Mouse (Mus musculus): ENCODE results near the gene Ddx23. TPM values are rescaled to one million over a fixed set of nuclear protein-coding genes. Genes with fewer than 3 reads are reported as not detected.

Gene Ddx23
- total and polyA plus RNA-seq, 2 experiments from 2014 or later = 12.9 to 25.1 TPM

GRCm38 (mm10) chr15:98674284-98674993, 11.7 kb upstream of the Ddx23 start:
- Histone ChIP-seq H3K9me3 (replicated peaks; ENCODE audit: control insufficient read depth, low read length) (no peaks in the 10 kb centered on the region), H3K9ac (replicated peaks; ENCODE audit: low read depth, low read length) (no peak overlapping the region), H3K4me3 (ENCODE audit: low read depth, low read length) (no peak overlapping the region), H3K27me3 (ENCODE audit: control insufficient read depth, insufficient read depth, low read length) (peaks cover 24% of the 10 kb centered on the region), H3K36me3 (replicated peaks; ENCODE audit: control insufficient read depth, insufficient read depth, low read length) (no peaks in the 10 kb centered on the region), H3K4me1 (ENCODE audit: control insufficient read depth, insufficient read depth) (peaks cover 27% of the 10 kb centered on the region), H3K4me2 (ENCODE audit: low read depth, low read length) (no peak overlapping the region), H3K27ac (ENCODE audit: low read depth) (no peak overlapping the region)
- no peak for DNase-seq (ENCODE audit: low spot score)
- 47% methylated on average over 7 of the region's 7 CpGs for WGBS
- TF ChIP-seq CTCF (IDR thresholded peaks at IDR 0.05; ENCODE audit: low read depth) (no peak), EP300 (IDR thresholded peaks at IDR 0.05; ENCODE audit: low read depth) (no peak)
- ATAC-seq (ENCODE audit: insufficient read depth, low read depth) = no peak

- Histone ChIP-seq H3K27ac (ENCODE audit: low read depth) (no peak overlapping the region), H3K4me1 (ENCODE audit: control insufficient read depth, insufficient read depth) (peaks cover 27% of the 10 kb centered on the region), H3K27me3 (ENCODE audit: control insufficient read depth, insufficient read depth, low read length) (peaks cover 24% of the 10 kb centered on the region), H3K4me2 (ENCODE audit: low read depth, low read length) (no peak overlapping the region), H3K36me3 (replicated peaks; ENCODE audit: control insufficient read depth, insufficient read depth, low read length) (no peaks in the 10 kb centered on the region), H3K9me3 (replicated peaks; ENCODE audit: control insufficient read depth, low read length) (no peaks in the 10 kb centered on the region), H3K4me3 (ENCODE audit: low read depth, low read length) (no peak overlapping the region), H3K9ac (replicated peaks; ENCODE audit: low read depth, low read length) (no peak overlapping the region)
- DNase-seq (ENCODE audit: low spot score) = no peak
- TF ChIP-seq CTCF (IDR thresholded peaks at IDR 0.05; ENCODE audit: low read depth) (no peak), EP300 (IDR thresholded peaks at IDR 0.05; ENCODE audit: low read depth) (no peak)
- no peak for ATAC-seq (ENCODE audit: insufficient read depth, low read depth)
- 82% methylated on average over 7 of the region's 7 CpGs for WGBS
Measured at GRCm38 (mm10) chr15:98673732-98674131, 11.0 kb upstream of the Ddx23 start.

- peaks cover 24% of the 10 kb centered on the region for H3K27me3 ChIP-seq (ENCODE audit: control insufficient read depth, insufficient read depth, low read length)
- H3K4me3 ChIP-seq (ENCODE audit: low read depth, low read length) = no peak overlapping the region
- no peaks in the 10 kb centered on the region for H3K9me3 ChIP-seq (replicated peaks; ENCODE audit: control insufficient read depth, low read length)
- no peak overlapping the region for H3K9ac ChIP-seq (replicated peaks; ENCODE audit: low read depth, low read length)
- 13% methylated on average over 4 of the region's 4 CpGs for WGBS
- DNase-seq (ENCODE audit: low spot score) (peak; percentile 88), ATAC-seq (ENCODE audit: insufficient read depth, low read depth) (peak; percentile 80)
- no peak overlapping the region for H3K4me2 ChIP-seq (ENCODE audit: low read depth, low read length)
- H3K27ac ChIP-seq (ENCODE audit: low read depth) = peak overlapping the region; percentile 30; the same call in 1 of the 2 replicates
- TF ChIP-seq CTCF (IDR thresholded peaks at IDR 0.05; ENCODE audit: low read depth) (no peak), EP300 (IDR thresholded peaks at IDR 0.05; ENCODE audit: low read depth) (no peak)
- H3K36me3 ChIP-seq (replicated peaks; ENCODE audit: control insufficient read depth, insufficient read depth, low read length) = no peaks in the 10 kb centered on the region
- H3K4me1 ChIP-seq (ENCODE audit: control insufficient read depth, insufficient read depth) = peaks cover 27% of the 10 kb centered on the region
Measured at GRCm38 (mm10) chr15:98672592-98672991, 9.9 kb upstream of the Ddx23 start.

DNA sequence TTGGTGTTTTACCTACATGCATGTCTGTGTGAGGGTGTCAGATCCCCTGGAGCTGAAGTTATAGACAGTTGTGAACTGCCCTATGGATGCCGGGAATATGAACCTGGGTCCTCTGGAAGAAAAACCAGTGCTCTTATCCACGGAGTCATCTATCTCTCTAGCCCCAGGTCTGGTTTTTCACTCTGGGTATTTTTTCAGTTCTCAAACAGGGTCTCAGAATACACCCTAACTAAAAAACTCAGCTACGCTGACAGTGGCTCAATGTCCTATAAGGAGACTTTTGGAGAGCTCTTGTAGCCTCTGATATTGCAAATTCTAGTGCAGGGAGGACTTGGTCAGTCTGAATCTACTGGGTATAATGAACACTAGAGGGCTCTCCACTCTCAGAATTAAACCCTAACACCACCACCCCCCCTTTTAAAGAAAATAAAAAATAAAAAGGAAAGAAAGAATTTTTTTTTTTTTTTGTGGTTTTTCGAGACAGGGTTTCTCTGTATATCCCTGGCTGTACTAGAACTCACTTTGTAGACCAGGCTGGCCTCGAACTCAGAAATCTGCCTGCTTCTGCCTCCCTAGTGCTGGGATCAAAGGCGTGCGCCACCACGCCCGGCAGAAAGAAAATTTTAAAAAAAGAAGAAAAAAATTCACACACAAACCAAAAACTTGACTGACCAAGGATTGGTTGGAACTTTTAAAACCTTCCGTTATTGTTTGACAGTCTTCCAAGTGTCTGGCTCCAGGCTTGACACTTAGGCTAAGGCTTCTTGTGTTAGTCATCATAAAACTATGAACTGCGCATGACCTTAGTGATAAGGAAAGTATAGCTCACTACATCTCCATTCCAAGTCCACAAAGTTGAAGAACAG, 1.6 kb upstream of the Ddx23 start:
- TF ChIP-seq CTCF (IDR thresholded peaks at IDR 0.05; ENCODE audit: low read depth) = peak; percentile 51
- no peak for TF ChIP-seq EP300 (IDR thresholded peaks at IDR 0.05; ENCODE audit: low read depth)
- H3K9me3 ChIP-seq (replicated peaks; ENCODE audit: control insufficient read depth, low read length) = no peaks in the 10 kb centered on the region
- no peaks in the 10 kb centered on the region for H3K4me1 ChIP-seq (ENCODE audit: control insufficient read depth, insufficient read depth)
- no peaks in the 10 kb centered on the region for H3K27me3 ChIP-seq (ENCODE audit: control insufficient read depth, insufficient read depth, low read length)
- DNase-seq (ENCODE audit: low spot score) = peak; percentile 75
- ATAC-seq (ENCODE audit: insufficient read depth, low read depth) = no peak
- H3K9ac ChIP-seq (replicated peaks; ENCODE audit: low read depth, low read length) = no peak overlapping the region
- no peaks in the 10 kb centered on the region for H3K36me3 ChIP-seq (replicated peaks; ENCODE audit: control insufficient read depth, insufficient read depth, low read length)
- no peak overlapping the region for H3K4me3 ChIP-seq (ENCODE audit: low read depth, low read length)
- 60% methylated on average over 11 of the region's 11 CpGs for WGBS
- no peak overlapping the region for H3K27ac ChIP-seq (ENCODE audit: low read depth)
- H3K4me2 ChIP-seq (ENCODE audit: low read depth, low read length) = no peak overlapping the region

GRCm38 (mm10) chr15:98662198-98662566, 512 bp downstream of the Ddx23 start:
- Histone ChIP-seq H3K4me2 (ENCODE audit: low read depth, low read length) (peak overlapping the region; percentile 74), H3K4me3 (ENCODE audit: low read depth, low read length) (peak overlapping the region; percentile 84), H3K36me3 (replicated peaks; ENCODE audit: control insufficient read depth, insufficient read depth, low read length) (peaks cover 19% of the 10 kb centered on the region), H3K9ac (replicated peaks; ENCODE audit: low read depth, low read length) (peak overlapping the region; percentile 85), H3K4me1 (ENCODE audit: control insufficient read depth, insufficient read depth) (no peaks in the 10 kb centered on the region), H3K9me3 (replicated peaks; ENCODE audit: control insufficient read depth, low read length) (no peaks in the 10 kb centered on the region), H3K27ac (ENCODE audit: low read depth) (peak overlapping the region; percentile 91), H3K27me3 (ENCODE audit: control insufficient read depth, insufficient read depth, low read length) (no peaks in the 10 kb centered on the region)
- DNase-seq (ENCODE audit: low spot score) (peak; percentile 12), ATAC-seq (ENCODE audit: insufficient read depth, low read depth) (no peak)
- 1% methylated on average over 14 of the region's 14 CpGs for WGBS
- TF ChIP-seq CTCF (IDR thresholded peaks at IDR 0.05; ENCODE audit: low read depth) (no peak), EP300 (IDR thresholded peaks at IDR 0.05; ENCODE audit: low read depth) (no peak)

Data from heart, postnatal 0 days (tissue).